Mouse (Mus musculus): ENCODE measurements around the gene Plekhg2.

GRCm38 (mm10) chr7:28318036-28318435, 54.4 kb downstream of the Plekhg2 start:
- TF ChIP-seq CTCF (IDR thresholded peaks at IDR 0.05; ENCODE audit: extremely low read depth, insufficient read depth, insufficient read length, insufficient replicate concordance) (no peak), POLR2A (IDR thresholded peaks at IDR 0.05; ENCODE audit: low read depth, low read length) (no peak)
